Mouse (Mus musculus): ENCODE measurements around the gene Babam2.

Babam2 gene

DNA sequence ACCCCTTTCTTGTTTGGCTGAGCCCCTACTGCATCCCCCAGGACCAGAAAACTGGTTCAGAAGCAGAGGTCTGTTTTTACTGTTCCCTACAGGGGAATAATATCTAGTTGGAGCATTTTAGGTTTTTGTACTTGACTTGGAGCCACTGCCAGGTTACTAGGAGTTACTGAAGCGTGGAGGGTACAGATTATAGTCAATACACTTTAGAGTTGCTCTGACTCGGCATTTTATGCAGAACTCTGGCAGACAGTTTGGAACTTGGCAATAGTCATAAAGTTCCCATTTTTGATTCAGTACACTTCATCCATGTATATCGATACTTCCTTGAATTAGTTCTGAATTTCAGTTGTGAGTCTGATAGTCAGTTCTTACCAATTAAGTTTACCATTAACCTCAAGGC, 202.4 kb downstream of the Babam2 start:
- no peak for DNase-seq

DNA sequence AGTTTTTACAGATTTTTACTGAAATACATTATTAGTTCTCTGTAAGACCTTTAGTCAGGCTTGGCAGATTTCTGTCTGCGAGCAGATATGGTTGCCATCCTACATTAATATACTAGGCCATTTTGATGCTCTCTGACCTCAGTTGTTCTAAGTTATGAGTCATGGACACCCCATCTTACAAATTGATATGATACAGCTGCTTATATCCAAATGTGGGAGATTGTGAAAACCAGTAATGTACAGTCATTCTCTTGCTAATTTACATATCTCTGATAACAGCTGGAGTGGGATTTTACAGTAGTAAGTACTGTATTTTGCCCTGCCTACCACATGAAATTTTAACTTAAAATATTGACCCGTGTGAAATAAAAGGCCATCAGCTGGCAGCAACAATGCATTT, 204.7 kb downstream of the Babam2 start:
- DNase-seq: no peak

DNA sequence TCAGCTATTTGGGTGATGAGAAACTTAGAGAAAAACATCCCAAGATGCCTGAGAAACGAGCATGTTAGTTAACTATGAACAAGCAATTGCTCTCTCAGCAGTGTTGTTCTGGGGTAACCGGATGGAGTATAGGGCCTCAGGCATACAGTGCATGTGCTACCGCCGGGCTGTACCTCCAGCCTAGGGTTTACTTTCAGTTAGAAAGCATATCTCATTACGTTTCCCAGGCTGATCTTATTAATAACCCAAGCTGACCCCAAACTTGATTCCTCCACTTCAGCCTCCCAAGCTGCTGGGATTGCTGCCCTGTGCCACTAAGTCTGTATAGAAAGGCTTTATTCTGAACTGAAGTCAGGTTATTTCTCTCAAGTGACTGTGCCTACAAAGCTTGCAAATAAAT, 205.4 kb downstream of the Babam2 start:
- DNase-seq: no peak

DNA sequence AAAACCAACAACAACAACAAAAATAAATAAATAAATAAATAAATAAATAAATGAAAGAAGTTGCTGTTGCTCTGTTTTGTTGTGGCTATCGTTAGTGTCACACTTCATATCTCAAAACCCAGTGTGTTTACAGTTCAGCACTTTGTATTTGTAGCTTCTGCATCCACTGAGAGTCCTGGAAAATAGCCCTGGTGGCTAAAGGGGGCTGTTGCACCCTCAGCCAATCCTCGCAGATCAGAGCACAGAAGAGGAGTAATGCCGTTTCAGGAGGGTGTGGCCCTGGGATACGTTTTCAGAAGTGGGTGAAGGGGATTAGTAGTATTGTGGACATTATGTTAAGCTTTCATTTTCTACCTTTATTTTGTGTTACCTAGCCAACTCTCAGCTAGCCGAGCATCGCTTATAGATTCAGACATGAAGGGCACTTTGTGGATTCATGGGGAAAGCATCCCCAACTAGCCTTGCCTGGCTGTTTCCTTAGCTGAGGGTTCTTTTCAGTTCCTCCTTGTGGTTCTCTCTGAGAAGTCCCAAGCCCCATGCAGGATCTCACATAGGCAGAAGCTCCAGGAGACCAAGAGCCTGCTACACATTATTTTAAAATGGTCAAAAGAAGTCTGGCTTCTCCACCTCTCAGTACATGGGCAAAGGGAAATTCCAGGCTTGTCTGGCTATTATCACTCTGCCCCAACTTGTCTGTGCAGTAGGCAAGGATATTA, 207.6 kb downstream of the Babam2 start:
- no peak for DNase-seq

DNA sequence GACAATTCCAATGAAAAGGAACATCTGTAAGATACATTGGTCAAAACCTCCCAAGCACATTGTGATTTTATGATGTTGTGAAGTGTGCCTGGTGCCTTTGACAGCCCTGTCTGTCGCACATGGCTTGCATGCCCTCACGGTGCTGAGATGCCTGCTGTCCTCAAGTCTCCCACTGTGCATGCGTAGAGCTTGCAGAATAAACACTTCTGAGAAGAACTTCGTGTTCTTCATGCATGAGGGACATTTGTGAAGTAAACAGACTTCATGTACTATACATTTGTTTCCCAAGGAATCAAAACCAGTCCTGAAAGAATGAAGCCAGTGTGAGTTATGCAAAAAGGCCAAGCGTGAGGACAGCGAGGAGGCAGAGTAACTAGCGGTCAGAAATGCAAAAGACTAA, 208.3 kb downstream of the Babam2 start:
- DNase-seq: no peak

DNA sequence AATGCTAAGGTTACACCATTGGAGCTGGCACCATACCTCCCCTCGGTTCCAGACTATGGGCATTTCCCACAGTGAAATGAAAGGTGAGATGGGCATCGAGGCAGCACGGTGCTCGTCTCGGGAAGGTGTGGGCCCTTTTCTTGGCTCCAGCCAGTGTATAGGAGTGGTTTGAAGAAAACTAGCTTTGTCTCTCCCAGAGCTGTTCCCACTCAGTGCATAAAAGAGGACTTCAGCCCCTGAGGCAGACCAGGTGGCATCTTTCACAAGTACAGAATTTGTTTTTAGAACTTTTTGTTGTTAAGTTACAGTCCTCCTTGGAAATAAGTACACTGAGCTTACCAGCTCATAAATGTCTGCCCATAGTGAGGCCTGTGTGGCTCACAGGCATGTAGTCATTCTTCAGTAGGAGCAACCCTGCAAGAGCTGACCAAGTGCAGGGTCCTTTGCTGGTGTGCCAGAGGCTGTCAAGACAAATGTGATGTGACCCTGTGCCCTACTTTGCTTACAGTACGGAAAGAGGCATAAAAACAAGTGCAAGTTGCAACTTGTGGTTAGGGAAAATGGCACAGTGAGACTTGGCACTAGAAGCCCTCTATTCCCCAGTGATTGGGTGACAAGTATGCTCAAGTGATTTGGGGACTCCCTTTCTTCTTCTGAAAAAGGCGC, 208.9 kb downstream of the Babam2 start:
- no peak for DNase-seq

DNA sequence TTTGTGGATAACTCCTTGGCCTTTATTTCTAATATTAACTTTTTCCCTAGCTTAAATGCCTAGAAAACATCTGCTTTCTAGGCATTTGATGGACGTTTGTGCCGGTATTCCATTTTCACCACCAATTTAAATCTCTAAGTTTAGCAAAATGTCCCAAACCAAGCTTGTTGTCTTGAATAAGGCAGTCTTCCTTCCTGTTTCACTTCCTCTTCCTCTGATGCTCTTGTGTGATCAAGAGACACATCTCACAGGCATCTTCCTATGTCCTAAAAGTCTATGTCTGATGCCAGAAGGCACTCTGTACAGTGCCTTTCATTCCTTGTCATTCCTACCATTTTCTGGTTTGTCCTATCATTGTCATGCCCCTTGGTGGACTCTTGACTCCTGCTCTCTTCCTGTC, 210.5 kb downstream of the Babam2 start:
- DNase-seq: no peak

DNA sequence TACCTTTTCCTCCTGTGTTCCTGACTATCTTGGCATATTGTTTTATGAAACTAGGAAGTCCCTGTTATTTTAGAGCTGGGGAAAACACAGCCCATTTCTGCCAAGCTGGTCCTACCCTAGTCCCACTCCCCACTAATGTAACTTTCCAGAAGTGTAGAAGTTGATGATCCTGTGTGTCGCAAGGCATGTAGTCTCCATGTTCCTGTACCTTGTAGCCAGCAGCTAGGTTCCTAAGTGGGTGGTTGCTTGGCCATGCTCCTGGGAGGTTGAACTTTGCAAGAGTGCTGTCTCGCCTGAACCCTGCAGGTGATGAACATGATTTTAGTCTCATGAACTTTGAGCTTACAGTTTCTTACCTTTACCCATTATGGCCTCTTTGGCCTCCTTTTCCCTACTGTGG, 211.3 kb downstream of the Babam2 start:
- DNase-seq: no peak

DNA sequence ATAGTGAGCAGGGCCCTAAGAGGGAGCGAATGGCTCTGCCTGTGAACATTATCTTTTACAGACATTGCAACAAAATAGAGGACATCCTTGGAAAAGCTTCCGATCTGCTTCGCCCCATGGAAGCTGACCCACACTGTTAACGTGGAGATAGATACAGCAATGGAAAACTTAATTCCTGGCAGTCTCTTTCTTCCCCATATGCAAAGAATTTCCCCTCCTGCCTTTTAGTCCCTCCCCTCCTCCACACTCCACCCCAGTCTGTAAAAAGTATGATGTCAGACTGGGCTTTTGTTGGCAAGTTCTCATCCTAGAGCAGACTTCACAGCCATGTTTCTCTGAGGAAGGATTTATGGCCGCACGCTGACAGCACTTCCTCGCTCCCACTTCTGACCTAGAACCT, 218.8 kb downstream of the Babam2 start:
- no peak for DNase-seq

DNA sequence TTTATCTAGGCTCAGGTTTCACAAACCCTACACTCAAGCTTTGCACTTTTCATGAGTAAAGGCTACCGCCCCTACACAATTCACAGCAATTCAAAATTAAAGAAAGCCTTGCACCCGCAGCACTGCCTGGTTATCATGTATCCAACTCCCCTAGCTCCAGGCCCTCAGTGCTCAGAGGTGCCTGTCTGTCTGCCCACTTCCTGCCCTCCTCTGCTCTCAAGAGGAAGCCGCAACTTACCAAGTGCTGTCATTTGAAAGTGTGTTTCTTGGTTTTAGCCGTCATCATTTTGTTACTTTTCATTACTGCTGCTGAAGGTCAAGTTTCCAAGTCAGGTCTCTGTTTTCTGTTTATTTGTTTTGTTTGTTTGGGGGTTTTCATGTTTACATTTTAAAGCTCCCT, 221.1 kb downstream of the Babam2 start:
- peak; percentile 70 for DNase-seq

DNA sequence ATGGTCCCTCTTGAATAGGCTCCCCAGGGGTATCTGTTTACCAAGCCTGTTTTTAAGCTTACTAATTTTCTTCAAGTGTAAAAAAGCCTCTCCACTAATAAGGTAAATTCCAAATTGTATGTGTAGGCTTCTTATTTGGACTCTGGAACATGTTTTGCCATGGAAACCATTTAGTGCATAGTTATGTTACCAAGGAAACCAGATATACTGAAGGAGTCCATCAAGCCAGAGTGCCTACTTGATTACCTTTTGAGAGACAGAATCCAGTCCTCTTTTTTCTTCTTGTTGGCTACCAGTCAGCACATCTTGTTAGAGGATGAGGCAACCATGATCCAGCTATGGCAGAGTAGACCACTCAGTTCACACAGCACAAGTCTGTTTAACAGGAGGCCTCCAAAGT, 222.6 kb downstream of the Babam2 start:
- no peak for DNase-seq

DNA sequence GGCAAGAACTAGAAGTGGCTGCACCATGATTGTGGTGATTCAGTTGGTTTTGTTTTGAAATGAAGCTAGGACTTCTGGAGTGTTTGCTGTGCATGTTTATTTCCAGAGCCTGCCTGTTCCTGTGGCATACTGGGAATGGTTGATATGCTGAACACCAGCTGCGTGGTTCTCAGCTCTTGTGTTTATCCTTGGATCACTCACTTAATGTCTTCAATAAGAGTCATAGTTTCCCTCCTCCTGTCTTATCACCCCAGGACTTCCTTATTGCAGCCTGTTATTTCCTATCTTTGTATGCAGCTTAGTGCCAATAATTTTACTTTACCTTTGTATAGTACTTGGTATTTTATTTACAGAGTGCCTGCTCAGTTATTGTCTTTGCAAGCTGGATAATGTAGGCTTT, 223.4 kb downstream of the Babam2 start:
- no peak for DNase-seq

DNA sequence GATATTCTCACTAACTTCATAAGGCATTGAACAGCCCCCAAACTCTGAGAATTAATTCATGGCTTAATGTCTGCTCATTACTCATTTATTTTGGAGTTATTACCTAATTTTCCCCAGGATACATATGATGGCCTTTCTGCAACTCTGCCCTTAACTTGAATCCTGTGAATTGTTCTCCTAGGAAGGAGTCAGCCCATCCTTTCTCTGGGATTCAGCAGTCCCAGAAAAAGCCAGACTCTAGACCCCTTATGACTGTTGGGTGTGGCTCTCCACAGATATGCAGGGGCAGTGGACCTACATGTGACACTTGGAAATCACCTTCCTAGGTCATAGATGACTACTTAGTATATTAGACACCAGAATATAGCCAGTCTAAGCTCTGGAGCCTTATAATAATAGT, 226.6 kb downstream of the Babam2 start:
- no peak for DNase-seq

DNA sequence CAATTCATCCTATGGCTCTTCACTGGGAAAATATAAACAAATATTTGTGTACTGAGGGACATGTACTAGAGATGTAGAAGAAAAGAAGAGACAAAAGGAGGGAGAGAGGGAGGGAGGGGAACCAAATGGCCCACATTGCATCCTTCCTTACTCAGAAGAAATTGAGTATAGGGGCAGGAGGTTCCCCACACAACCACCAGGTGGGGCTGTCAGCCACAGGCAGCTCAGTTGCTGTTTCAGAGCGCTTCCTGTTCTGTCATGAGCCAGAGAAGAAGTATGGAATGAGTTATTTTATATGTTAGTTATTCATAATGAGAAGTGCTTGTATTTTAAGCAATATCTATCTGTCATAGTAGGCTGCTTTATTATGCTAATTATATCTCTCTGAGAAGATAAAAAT, 229.1 kb downstream of the Babam2 start:
- DNase-seq: peak; percentile 85

DNA sequence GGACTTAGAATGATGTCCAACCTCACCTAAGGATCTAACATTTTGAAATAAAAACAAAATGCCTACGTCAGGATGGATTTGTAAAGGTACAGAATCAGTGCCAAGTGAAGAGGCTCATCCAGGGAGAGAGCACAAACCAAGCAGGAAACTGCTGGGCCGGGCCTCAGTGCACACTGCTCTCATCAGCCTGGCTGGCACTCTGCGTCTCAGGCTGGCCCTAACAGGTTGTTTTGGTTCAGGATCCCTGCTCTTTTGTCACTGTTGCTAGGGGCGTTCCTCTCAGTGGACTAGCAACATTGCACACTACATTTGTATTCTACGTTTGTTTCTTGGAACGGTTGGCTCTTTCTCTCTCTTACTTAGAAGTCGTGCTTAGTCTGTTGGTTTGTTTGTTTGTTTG, 231.5 kb downstream of the Babam2 start:
- DNase-seq: no peak

DNA sequence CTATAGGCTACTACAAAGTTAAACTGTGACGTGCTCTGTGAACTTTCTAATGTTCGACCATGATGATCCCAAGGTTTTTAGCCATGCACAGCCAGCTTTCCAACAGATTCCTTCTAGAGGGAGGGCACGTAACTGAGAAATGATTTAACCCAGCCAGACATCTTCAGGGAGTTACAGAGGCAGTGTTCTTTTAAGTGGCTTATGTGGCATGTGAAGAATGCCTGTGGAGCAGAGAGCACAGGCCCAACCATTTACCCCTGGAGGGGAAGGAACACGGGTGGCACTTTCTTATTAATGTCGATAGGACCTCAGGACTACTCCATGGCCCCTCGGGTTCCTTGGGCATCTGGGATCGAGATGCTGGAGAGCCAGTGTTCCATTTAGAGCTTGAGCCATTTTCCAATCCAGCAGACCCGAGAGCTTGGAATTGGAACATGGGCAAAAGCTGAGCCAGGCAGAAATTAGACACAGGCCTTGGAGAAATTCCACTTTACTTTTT, 233.7 kb downstream of the Babam2 start:
- no peak for DNase-seq

DNA sequence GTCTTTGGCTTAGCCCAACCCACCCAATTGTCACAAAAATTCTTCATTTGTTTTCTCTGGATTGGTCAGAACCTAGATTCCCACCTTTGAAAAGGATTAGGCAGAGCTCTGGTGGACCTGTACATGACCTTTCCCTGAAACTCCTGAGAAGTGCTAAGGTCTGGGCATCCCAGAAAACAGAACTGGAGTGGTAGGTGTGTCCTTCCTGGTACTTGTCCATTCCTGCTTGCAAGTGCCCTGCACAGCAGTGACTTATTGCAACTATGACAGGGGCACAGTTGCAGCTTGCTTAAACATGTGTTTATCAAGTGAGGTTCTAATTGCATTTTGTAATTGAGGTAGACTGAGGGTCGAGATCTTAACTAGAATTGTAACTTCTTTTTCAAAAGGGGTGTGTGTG, 234.2 kb downstream of the Babam2 start:
- no peak for DNase-seq

DNA sequence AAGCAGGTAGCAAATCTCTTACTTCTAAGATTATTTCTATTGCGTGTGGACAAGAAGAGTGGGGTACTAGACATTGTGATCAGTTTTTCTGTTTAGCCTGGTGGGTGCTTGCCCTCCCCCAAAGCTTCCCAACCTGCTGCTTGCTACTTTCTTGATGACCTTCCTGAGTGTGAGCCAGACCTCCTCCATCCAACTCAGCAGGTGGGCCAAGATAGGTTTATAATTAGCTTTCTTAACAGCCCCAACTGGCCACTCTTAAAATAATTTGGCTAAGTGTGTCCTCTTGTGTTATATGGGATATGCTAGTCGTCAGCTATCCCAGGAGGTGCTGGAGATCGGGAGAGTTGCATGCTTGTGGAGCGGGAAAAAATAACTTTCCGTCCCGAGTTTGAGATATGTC, 235.8 kb downstream of the Babam2 start:
- DNase-seq: no peak

DNA sequence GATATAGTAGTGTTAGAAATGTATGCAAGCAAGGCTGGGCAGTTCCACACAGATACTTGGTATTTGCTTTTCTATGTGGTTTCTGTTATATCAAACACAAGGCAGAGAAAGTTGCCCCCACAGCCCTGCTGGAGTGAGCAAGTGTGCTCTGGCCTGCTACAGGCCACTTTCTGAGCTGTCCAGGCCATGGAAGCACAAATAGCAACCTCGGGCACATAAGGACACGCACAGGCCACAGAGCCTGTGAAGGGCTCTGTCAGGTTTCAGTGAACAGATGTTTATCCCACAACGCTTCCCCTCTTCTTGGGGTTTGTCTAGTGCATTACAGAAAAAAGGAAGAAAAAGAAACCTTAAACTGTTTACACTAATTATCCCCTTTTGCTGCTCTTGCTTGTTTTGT, 236.9 kb downstream of the Babam2 start:
- peak; percentile 15 for DNase-seq

DNA sequence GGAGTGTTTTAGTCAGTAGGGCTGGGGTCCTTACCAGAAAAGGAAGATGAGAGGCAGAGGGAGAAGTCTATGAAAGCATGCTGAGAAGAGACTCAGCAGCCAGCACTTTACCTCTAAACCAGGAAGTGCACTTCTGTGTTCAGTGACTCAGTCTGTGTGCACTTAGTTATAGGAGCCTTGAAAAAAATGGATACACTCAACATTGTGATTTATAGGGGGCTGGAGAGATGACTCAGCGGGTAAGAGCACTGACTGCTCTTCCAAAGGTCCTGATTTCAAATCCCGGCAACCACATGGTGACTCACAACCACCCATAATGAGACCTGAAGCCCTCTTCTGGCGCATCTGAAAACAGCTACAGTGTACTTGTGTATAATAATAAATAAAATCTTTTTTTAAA, 238.5 kb downstream of the Babam2 start:
- DNase-seq: no peak

DNA sequence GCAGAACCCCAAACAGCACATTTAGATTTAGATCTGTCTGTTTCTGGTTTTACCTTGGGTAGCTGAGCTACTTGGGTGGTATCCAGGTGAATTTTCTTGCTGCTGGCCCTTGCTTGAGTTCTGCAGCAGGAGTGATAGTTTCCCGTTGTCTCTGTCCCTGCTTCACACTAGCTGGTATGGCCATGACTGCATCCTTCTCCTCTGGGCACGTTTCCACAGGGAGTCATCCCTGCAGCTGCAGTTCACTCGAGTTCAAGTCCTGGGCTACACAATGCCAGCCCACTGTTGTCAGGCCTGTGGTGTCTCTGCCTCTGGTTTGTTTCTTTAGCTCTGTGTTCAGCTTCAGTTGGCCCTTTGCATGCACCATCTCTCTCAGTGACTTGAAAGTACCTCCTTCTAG, 239.0 kb downstream of the Babam2 start:
- DNase-seq: no peak

DNA sequence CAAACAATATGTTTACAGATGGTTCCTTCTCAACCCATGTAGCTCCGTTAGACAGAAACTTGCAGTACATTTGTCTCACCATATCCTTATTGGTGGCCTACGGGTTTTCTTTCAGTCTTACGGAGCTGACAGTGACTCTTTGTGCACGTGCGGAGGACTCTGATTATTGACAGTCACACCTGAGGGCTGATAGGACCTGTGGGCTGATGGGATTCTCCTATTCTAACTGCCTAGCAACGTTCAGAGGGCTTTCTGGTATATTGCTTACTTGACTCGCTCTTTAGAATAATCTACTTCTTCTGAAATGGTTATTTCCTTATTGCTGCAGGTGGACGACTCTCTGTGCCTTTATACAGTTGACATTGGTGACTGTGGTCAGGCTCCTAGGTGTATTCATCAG, 243.4 kb downstream of the Babam2 start:
- no peak for DNase-seq

DNA sequence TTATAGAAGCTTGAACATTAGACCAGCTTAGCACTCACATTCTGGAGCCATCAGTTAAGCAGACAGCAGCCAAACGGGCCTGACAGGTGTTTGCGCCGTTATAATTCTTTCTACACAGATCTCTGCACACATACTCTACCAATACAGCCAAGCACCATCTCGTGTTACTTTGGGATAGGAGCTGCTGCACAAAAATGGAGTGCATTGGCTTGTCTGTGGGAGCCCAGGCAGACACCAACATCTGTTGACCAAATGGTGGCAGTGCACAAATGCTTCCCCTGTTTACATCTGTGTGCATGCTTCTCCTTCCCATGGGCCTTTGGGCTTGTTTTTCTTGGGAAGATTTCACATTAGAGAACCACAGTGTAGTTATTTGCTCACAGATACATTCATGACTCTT, 249.7 kb downstream of the Babam2 start:
- DNase-seq: no peak

DNA sequence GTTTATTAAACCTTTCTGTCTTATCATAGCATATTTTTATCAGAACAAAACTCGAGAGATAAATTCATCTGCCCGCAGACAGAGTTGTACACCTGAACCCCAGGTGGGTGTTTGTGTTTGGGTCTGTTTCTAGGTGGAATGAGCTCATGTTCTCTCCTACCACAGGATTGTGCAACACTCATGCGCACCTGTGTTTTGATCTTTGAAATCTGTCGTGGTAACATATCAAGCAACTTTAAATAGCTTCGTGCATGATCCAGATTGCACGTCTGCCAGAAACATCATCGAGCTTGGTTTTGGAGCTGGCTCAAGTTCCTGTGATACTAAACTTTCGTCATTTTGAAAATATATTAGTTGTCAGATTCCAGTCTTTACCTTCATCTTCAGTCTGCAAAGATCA, 251.9 kb downstream of the Babam2 start:
- no peak for DNase-seq

DNA sequence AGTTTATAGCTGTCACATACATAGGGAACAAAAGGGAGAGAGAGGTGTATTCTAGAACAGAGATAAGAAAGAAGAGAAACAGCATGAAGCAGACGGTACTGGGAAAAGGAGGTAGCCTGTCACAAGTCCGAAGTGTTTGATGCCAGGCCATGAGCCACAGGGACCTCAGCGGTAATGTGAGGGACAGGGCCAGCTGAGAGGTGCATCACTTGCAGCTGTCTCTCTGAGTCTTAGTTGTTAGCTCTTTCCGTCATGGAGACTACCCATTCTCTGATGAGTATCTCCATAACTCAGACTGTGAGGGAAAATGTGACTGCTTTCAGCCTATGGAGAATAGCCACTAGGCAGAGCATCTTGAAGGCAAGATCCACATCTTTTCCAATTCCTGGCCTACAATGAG, 253.0 kb downstream of the Babam2 start:
- no peak for DNase-seq

All from thymus, postnatal 4 days (tissue).